8 mouse cellular contexts compared by ENCODE assay signal in the genomic region with DNA sequence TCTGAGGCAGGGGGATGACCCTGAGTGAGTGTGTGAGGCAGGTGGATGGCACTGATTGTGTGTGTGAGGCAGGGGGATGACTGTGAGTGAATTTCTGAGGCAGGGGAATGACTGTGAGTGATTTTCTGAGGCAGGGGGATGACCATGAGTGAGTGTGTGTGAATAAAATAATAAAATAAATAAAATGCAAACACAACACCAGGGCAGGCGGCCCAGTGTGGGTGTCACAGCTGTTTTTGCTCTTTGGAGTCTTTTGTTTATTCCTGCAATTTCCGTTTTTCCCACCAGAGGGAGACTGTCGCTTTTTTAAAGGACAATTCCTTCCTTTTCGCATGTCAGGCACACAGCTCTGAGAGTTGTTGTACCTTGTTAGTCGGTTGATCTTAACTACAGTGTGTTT. TPM values are rescaled to one million over a fixed set of nuclear protein-coding genes. Genes with fewer than 3 reads are reported as not detected.
A peak's percentile ranks its signal among the peaks of the same experiment; 100 is the strongest.
DNase-seq lines count a peak whose midpoint lies in the region; ATAC-seq and TF ChIP-seq lines count a peak whose summit lies in the region.
"Not testable (repeated sequence)": the region's sequence is repeated elsewhere in the genome, so short reads cannot be mapped to it uniquely, and the experiment has no call there.

No protein-coding gene starts in this region.

- peak; percentile 83 for DNase-seq in A20 (ENCODE audit: low read depth, low spot score)
- DNase-seq in c-Kit-positive CD71-positive TER-119-negative erythroid progenitor cells, embryonic 14.5 days (ENCODE audit: low read depth): peak; percentile 93
- DNase-seq in fibroblast of lung, adult 2 months (ENCODE audit: low read depth): peak; percentile 67
- peak; percentile 85 for DNase-seq in kidney, postnatal 0 days (ENCODE audit: low spot score)
- DNase-seq in naive thymus-derived CD4-positive, alpha-beta T cell, adult 2 months (ENCODE audit: low read depth): peak; percentile 93

- H3K27ac ChIP-seq in heart, embryonic 16.5 days (ENCODE audit: low read length); kidney, postnatal 0 days; stomach, embryonic 14.5 days (ENCODE audit: low read length): not testable (repeated sequence)
- peak overlapping the region; percentile 0; the same call in 1 of the 2 replicates for H3K27ac ChIP-seq in liver, embryonic 12.5 days

- H3K27me3 ChIP-seq in heart, embryonic 16.5 days (ENCODE audit: control insufficient read depth, insufficient read depth, low read length); kidney, postnatal 0 days (ENCODE audit: insufficient read depth, low read length); liver, embryonic 12.5 days (replicated peaks); stomach, embryonic 14.5 days (ENCODE audit: control insufficient read depth, insufficient read depth, low read length): not testable (repeated sequence)

- H3K9ac ChIP-seq in heart, embryonic 16.5 days (ENCODE audit: low read length); kidney, postnatal 0 days (ENCODE audit: low read depth, low read length); stomach, embryonic 14.5 days (replicated peaks; ENCODE audit: low read depth, low read length): not testable (repeated sequence)
- peak overlapping the region; percentile 60; the same call in 1 of the 2 replicates for H3K9ac ChIP-seq in liver, embryonic 12.5 days

- ATAC-seq in heart, embryonic 16.5 days (replicated peaks; ENCODE audit: extremely low read depth, insufficient read depth, low FRiP score); kidney, postnatal 0 days (replicated peaks; ENCODE audit: low FRiP score, low read depth); liver, embryonic 12.5 days; stomach, embryonic 14.5 days (ENCODE audit: insufficient number of reproducible peaks, insufficient read depth, low FRiP score, low read depth): not testable (repeated sequence)

- not testable (repeated sequence) for H3K4me1 ChIP-seq in heart, embryonic 16.5 days (ENCODE audit: control insufficient read depth, insufficient read depth, low read length); kidney, postnatal 0 days (replicated peaks; ENCODE audit: insufficient read depth, low read length); stomach, embryonic 14.5 days (ENCODE audit: control insufficient read depth, insufficient read depth, low read length)
- H3K4me1 ChIP-seq in liver, embryonic 12.5 days: peaks cover 73% of the 10 kb centered on the region

- H3K4me2 ChIP-seq in heart, embryonic 16.5 days (ENCODE audit: low read depth, low read length): peak overlapping the region; percentile 53
- H3K4me2 ChIP-seq in kidney, postnatal 0 days (ENCODE audit: low read length): not testable (repeated sequence)
- peak overlapping the region; percentile 90 for H3K4me2 ChIP-seq in liver, embryonic 12.5 days
- peak overlapping the region; percentile 41; the same call in 1 of the 2 replicates for H3K4me2 ChIP-seq in stomach, embryonic 14.5 days (replicated peaks; ENCODE audit: low read depth, low read length)

- not testable (repeated sequence) for H3K9me3 ChIP-seq in heart, embryonic 16.5 days (replicated peaks; ENCODE audit: control insufficient read depth, low read length); kidney, postnatal 0 days (replicated peaks; ENCODE audit: low read length); liver, embryonic 12.5 days (replicated peaks); stomach, embryonic 14.5 days (ENCODE audit: control insufficient read depth, low read depth, low read length)

- peak; percentile 77 for TF ChIP-seq CTCF in kidney, postnatal 0 days (IDR thresholded peaks at IDR 0.05; ENCODE audit: low read depth)

- WGBS in heart, embryonic 16.5 days: 4% methylated on average over 5 of the region's 5 CpGs
- WGBS in kidney, postnatal 0 days: 3% methylated on average over 5 of the region's 5 CpGs
- 5% methylated on average over 5 of the region's 5 CpGs for WGBS in liver, embryonic 12.5 days (ENCODE audit: insufficient replicate concordance)
- WGBS in stomach, embryonic 14.5 days: 4% methylated on average over 5 of the region's 5 CpGs

- not testable (repeated sequence) for H3K4me3 ChIP-seq in heart, embryonic 16.5 days (ENCODE audit: low read length); kidney, postnatal 0 days (replicated peaks; ENCODE audit: low read depth, low read length); stomach, embryonic 14.5 days (ENCODE audit: low read depth, low read length)
- peak overlapping the region; percentile 65 for H3K4me3 ChIP-seq in liver, embryonic 12.5 days

- not testable (repeated sequence) for H3K36me3 ChIP-seq in heart, embryonic 16.5 days (ENCODE audit: control insufficient read depth, insufficient read depth); kidney, postnatal 0 days (ENCODE audit: insufficient read depth, low read length); liver, embryonic 12.5 days; stomach, embryonic 14.5 days (ENCODE audit: control insufficient read depth, insufficient read depth, low read length)

RNA-seq across cellular contexts. Expression of a gene that starts 42.5 kb away (rescaled TPM):
- 1.2 and 1.8 TPM in 2 replicates for polyA plus RNA-seq in heart, embryonic 16.5 days (2015; fragmentation: Nextera tagmentation; extraction: Ambion mirVana)
- polyA plus RNA-seq in kidney, postnatal 0 days (2015; fragmentation: Nextera tagmentation; extraction: Ambion mirVana): 2.8 and 3.0 TPM in 2 replicates
- 1.4 and 1.6 TPM in 2 replicates for polyA plus RNA-seq in liver, embryonic 12.5 days (2016; fragmentation: Nextera tagmentation; extraction: Ambion mirVana)
- polyA plus RNA-seq in stomach, embryonic 14.5 days (2014; fragmentation: Nextera tagmentation; extraction: Ambion mirVana): 4.1 and 5.3 TPM in 2 replicates

RNA-seq across cellular contexts. Expression of a gene that starts 52.2 kb away (rescaled TPM):
- polyA plus RNA-seq in heart, embryonic 16.5 days (2015; fragmentation: Nextera tagmentation; extraction: Ambion mirVana): not detected in 2 replicates
- polyA plus RNA-seq in kidney, postnatal 0 days (2015; fragmentation: Nextera tagmentation; extraction: Ambion mirVana): not detected in 2 replicates
- not detected in 2 replicates for polyA plus RNA-seq in liver, embryonic 12.5 days (2016; fragmentation: Nextera tagmentation; extraction: Ambion mirVana)
- polyA plus RNA-seq in stomach, embryonic 14.5 days (2014; fragmentation: Nextera tagmentation; extraction: Ambion mirVana): not detected in 2 replicates
